Mouse (Mus musculus) stomach, postnatal 0 days (tissue): Measurements from ENCODE around the gene Chkb. TPM values are rescaled to one million over a fixed set of nuclear protein-coding genes. Genes with fewer than 3 reads are reported as not detected.
A peak's percentile ranks its signal among the peaks of the same experiment; 100 is the strongest.

ENCODE experiments used
- ATAC-seq: fragments of 200-750 bp; cut with Nextera tagmentation; 2 replicates; pipeline ENCODE4 v1.8.0; 2017; ENCODE audit not compliant: low FRiP score, low TSS enrichment
- DNase-seq: peaks from one replicate; pipeline ENCODE4 v3.0.0-alpha.2; 2016; ENCODE audit warnings: low spot score
- H3K27ac ChIP-seq: fragments of 300-500 bp; sonication (generic); replicated peaks from 2 replicates; pipeline ENCODE4 v1.5.1; 2014; ENCODE audit warnings: mild to moderate bottlenecking, control low read depth
- H3K27me3 ChIP-seq: fragments of 300-500 bp; sonication (generic); 2 replicates; pipeline ENCODE4 v1.6.1; 2014; ENCODE audit warnings: low read length; ENCODE audit not compliant: control insufficient read depth, insufficient read depth
- H3K36me3 ChIP-seq: fragments of 300-500 bp; sonication (generic); 2 replicates; pipeline ENCODE4 v1.6.1; 2014; ENCODE audit warnings: low read length, mixed read lengths; ENCODE audit not compliant: control insufficient read depth, insufficient read depth
- H3K4me1 ChIP-seq: fragments of 300-500 bp; sonication (generic); replicated peaks from 2 replicates; pipeline ENCODE4 v1.6.1; 2014; ENCODE audit warnings: antibody characterized with exemption; ENCODE audit not compliant: control insufficient read depth, insufficient read depth
- H3K4me2 ChIP-seq: fragments of 300-500 bp; sonication (generic); replicated peaks from 2 replicates; pipeline ENCODE4 v1.6.1; 2014; ENCODE audit warnings: low read depth, mild to moderate bottlenecking, control low read depth, moderate library complexity
- H3K4me3 ChIP-seq: fragments of 300-500 bp; sonication (generic); 2 replicates; pipeline ENCODE4 v1.5.1; 2014; ENCODE audit warnings: low read depth, low read length, control low read depth
- H3K9ac ChIP-seq: fragments of 300-500 bp; sonication (generic); 2 replicates; pipeline ENCODE4 v1.6.1; 2014; ENCODE audit warnings: mild to moderate bottlenecking, low read length, control low read depth, mixed read lengths
- H3K9me3 ChIP-seq: fragments of 300-500 bp; sonication (generic); 2 replicates; pipeline ENCODE4 v1.6.1; 2016; ENCODE audit warnings: low read length; ENCODE audit not compliant: control insufficient read depth
- CTCF ChIP-seq: IDR thresholded peaks from 2 replicates; pipeline ENCODE4 v1.5.1; 2016; ENCODE audit warnings: antibody characterized with exemption, low read depth, mild to moderate bottlenecking, moderate library complexity
- EP300 ChIP-seq: optimal IDR thresholded peaks from 2 replicates; pipeline ENCODE3; 2016; ENCODE audit warnings: antibody characterized with exemption
- WGBS: fragments of 180-500 bp; shearing (Covaris S2); extraction: QIAGEN DNeasy Blood & Tissue Kit; methylation state at CpG from one replicate; pipeline ENCODE4 v1.1.7; 2014; 5-methylcytosine and 5-hydroxymethylcytosine counted together
- polyA plus RNA-seq: library from polyadenylated mRNA; unstranded; fragments of >200 nt; fragmentation: Nextera tagmentation; extraction: Ambion mirVana; gene quantifications from 2 replicates; pipeline ENCODE4 v1.2.1, GENCODE M21; 2015

The Chkb gene
- polyA plus RNA-seq, 1 experiment from 2014 or later = 46.8 TPM

DNA sequence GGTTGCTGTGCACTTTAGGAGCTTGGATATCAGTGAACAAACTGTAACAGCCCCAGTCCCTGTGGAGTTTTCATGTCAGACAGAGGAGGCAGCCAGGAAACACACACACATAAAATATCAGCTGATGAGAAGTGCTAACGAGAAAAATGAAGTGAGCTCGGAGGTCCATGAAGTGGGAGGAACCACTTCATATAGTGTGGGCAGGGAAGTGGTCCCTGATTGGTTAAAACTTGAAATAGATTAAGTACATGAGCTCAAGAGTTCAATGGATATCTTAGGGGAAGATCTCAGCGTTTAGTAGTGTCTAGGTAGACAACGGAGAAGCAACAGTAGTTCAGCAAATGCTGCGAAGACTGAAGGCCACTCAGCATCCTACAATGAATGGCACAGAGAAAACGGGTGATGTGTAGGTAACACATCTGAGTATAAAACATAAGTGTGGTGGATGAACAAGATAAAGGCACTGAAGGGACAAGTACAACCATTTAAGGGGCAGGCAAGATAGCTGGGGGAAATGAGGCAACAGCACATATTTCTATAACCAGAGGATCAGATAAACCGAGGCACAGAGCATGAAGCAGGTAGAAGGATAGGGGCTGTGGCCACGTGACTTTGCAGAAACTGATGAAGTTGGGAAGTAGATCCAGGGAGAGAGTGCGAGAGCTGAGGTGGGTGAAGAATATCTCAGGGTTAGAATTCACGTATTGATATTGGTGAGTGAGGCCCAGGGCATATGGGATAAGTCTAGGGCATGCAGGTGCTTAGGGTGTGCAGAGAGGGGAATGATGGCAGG is 24.7 kb downstream of the Chkb start:
- Histone ChIP-seq H3K27ac (no peak overlapping the region), H3K36me3 (no peaks in the 10 kb centered on the region), H3K4me2 (no peak overlapping the region), H3K27me3 (no peaks in the 10 kb centered on the region), H3K4me1 (no peaks in the 10 kb centered on the region), H3K4me3 (no peak overlapping the region), H3K9me3 (peaks cover 3% of the 10 kb centered on the region; the same call in 1 of the 2 replicates), H3K9ac (no peak overlapping the region)
- no peak for DNase-seq
- TF ChIP-seq CTCF (no peak), EP300 (no peak)
- WGBS = 78% methylated on average over 10 of the region's 10 CpGs
- ATAC-seq = no peak

- ATAC-seq (no peak), DNase-seq (no peak)
- TF ChIP-seq EP300 (no peak), CTCF (no peak)
- no peaks in the 10 kb centered on the region for H3K4me1 ChIP-seq
- no peak overlapping the region for H3K9ac ChIP-seq
- H3K4me2 ChIP-seq = no peak overlapping the region
- no peak overlapping the region for H3K27ac ChIP-seq
- 83% methylated on average over 1 of the region's 1 CpGs for WGBS
- no peak overlapping the region for H3K4me3 ChIP-seq
- no peaks in the 10 kb centered on the region for H3K27me3 ChIP-seq
- no peaks in the 10 kb centered on the region for H3K36me3 ChIP-seq
- no peaks in the 10 kb centered on the region for H3K9me3 ChIP-seq
Measured at GRCm38 (mm10) chr15:89402471-89402870, 27.2 kb downstream of the Chkb start.

GRCm38 (mm10) chr15:89399716-89400115 is 30.0 kb downstream of the Chkb start:
- no peak for TF ChIP-seq EP300
- no peak for TF ChIP-seq CTCF
- Histone ChIP-seq H3K36me3 (no peaks in the 10 kb centered on the region), H3K27ac (no peak overlapping the region), H3K4me1 (no peaks in the 10 kb centered on the region), H3K27me3 (no peaks in the 10 kb centered on the region), H3K9ac (no peak overlapping the region), H3K4me3 (no peak overlapping the region), H3K4me2 (no peak overlapping the region), H3K9me3 (no peaks in the 10 kb centered on the region)
- no peak for DNase-seq
- no peak for ATAC-seq
- WGBS = 33% methylated on average over 1 of the region's 1 CpGs

DNA sequence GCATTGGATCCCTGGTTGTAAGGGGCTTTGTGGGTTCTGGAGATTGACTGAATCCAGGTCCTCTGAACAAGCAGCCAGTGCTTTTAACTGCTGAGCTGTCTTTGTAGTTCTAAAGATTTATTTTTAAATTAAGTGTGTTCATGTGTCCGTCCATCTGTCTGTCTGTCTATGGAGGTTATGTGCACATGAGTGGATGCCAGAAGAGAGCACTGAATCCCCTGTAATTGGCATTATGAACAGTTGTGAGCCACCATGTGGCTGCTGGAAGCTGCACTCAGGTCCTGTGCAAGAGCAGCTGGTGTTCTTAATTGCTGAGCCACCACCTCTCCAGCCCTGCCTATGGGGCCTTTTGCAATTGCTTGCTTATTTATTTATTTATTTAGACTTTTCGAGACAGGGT is 31.6 kb downstream of the Chkb start:
- 81% methylated on average over 2 of the region's 2 CpGs for WGBS
- Histone ChIP-seq H3K4me3 (no peak overlapping the region), H3K36me3 (no peaks in the 10 kb centered on the region), H3K27me3 (no peaks in the 10 kb centered on the region), H3K4me2 (no peak overlapping the region), H3K9ac (no peak overlapping the region), H3K4me1 (no peaks in the 10 kb centered on the region), H3K27ac (no peak overlapping the region), H3K9me3 (no peaks in the 10 kb centered on the region)
- ATAC-seq (no peak), DNase-seq (no peak)
- TF ChIP-seq CTCF (no peak), EP300 (no peak)

DNA sequence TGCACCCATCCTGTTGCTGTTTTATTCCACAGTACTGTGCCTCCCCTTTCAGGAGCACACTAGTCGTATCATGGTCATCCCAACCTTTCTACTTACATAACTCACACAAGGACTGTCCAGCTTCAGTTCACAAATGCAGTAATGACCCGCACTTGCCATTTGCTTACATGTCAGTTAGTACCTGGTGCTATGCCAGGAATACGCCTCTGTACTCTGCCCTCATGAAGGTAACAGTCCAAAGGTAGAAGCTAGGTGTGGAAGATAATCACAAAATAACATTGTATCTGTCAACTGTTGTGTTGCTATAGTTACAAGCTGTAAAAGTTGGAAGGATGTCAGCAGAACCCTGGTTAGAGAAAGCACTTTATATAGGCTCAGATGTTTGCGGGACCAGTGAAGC is 32.8 kb downstream of the Chkb start:
- Histone ChIP-seq H3K9ac (no peak overlapping the region), H3K27me3 (no peaks in the 10 kb centered on the region), H3K4me3 (no peak overlapping the region), H3K4me1 (no peaks in the 10 kb centered on the region), H3K4me2 (no peak overlapping the region), H3K9me3 (no peaks in the 10 kb centered on the region), H3K36me3 (no peaks in the 10 kb centered on the region), H3K27ac (no peak overlapping the region)
- DNase-seq (peak; percentile 48), ATAC-seq (peak; percentile 91)
- 70% methylated on average over 4 of the region's 4 CpGs for WGBS
- TF ChIP-seq EP300 = no peak
- no peak for TF ChIP-seq CTCF

- Histone ChIP-seq H3K4me3 (no peak overlapping the region), H3K4me2 (no peak overlapping the region), H3K9me3 (no peaks in the 10 kb centered on the region), H3K27me3 (0 out of 2 replicates have a peak, but pooled peaks cover 2% of the 10 kb centered on the region), H3K9ac (no peak overlapping the region), H3K4me1 (no peaks in the 10 kb centered on the region), H3K36me3 (no peaks in the 10 kb centered on the region), H3K27ac (no peak overlapping the region)
- DNase-seq (no peak), ATAC-seq (no peak)
- WGBS = 85% methylated on average over 10 of the region's 10 CpGs
- TF ChIP-seq CTCF (no peak), EP300 (no peak)
Measured at GRCm38 (mm10) chr15:89390081-89390480, 39.6 kb downstream of the Chkb start.
